Mouse (Mus musculus): ENCODE data around the gene Vcl.

- TF ChIP-seq POLR2A (IDR thresholded peaks at IDR 0.05; ENCODE audit: low read depth, low read length) (no peak), CTCF (IDR thresholded peaks at IDR 0.05; ENCODE audit: extremely low read depth, insufficient read depth, insufficient read length, insufficient replicate concordance) (no peak)
Measured at GRCm38 (mm10) chr14:21050734-21051133, 121.5 kb downstream of the Vcl start.
